Mouse (Mus musculus) kidney, postnatal 4 days (tissue): ENCODE data around the gene Sned1.

ENCODE experiments used
- DNase-seq, 2 experiments: peaks; one replicate each; pipeline ENCODE4 v3.0.0; 2021; ENCODE audit warnings: mixed read lengths in 2 of 2

Gene Sned1

GRCm38 (mm10) chr1:93323973-93324372 is 88.3 kb downstream of the Sned1 start:
- no peak for DNase-seq

- no peak for DNase-seq
These were observed 90.8 kb downstream of the Sned1 start for GRCm38 (mm10) chr1:93326446-93326845.

GRCm38 (mm10) chr1:93334621-93335020 is 99.0 kb downstream of the Sned1 start:
- DNase-seq: no peak

GRCm38 (mm10) chr1:93342648-93343503 is 107.2 kb downstream of the Sned1 start, which contains the start of the genes Ppp1r7 and Pask:
Gene Ppp1r7, plus strand, starts transcription at chr1:93342854.
Gene Pask, minus strand, starts transcription at chr1:93343482.
- peak; percentile 96 to 97 for DNase-seq

GRCm38 (mm10) chr1:93343504-93344047 is 107.9 kb downstream of the Sned1 start:
- DNase-seq: peak; percentile 95 to 97

GRCm38 (mm10) chr1:93347176-93347575 is 111.5 kb downstream of the Sned1 start:
- DNase-seq: no peak

- DNase-seq: no peak
These were observed 114.1 kb downstream of the Sned1 start for GRCm38 (mm10) chr1:93349701-93350100.
